Mouse (Mus musculus) intestine, postnatal 0 days (tissue): Measurements from ENCODE around the gene Ss18l1. TPM values are rescaled to one million over a fixed set of nuclear protein-coding genes. Genes with fewer than 3 reads are reported as not detected.

ENCODE experiments used
- ATAC-seq: fragments of 200-750 bp; cut with Nextera tagmentation; 2 replicates; pipeline ENCODE4 v1.8.0; 2017; ENCODE audit warnings: mild to moderate bottlenecking, moderate TSS enrichment, moderate library complexity
- H3K27ac ChIP-seq: fragments of 300-500 bp; sonication (generic); 2 replicates; pipeline ENCODE4 v1.5.1; 2014; ENCODE audit warnings: mild to moderate bottlenecking, low read depth, low read length, moderate library complexity
- H3K27me3 ChIP-seq: fragments of 300-500 bp; sonication (generic); replicated peaks from 2 replicates; pipeline ENCODE4 v1.6.1; 2014; ENCODE audit warnings: low read length, mixed read lengths; ENCODE audit not compliant: control insufficient read depth, insufficient read depth
- H3K36me3 ChIP-seq: fragments of 300-500 bp; sonication (generic); 2 replicates; pipeline ENCODE4 v1.6.1; 2014; ENCODE audit warnings: mild to moderate bottlenecking, moderate library complexity; ENCODE audit not compliant: control insufficient read depth, insufficient read depth
- H3K4me1 ChIP-seq: fragments of 300-500 bp; sonication (generic); replicated peaks from 2 replicates; pipeline ENCODE4 v1.6.1; 2014; ENCODE audit warnings: antibody characterized with exemption, low read length, mixed read lengths; ENCODE audit not compliant: control insufficient read depth, insufficient read depth
- H3K4me2 ChIP-seq: fragments of 300-500 bp; sonication (generic); replicated peaks from 2 replicates; pipeline ENCODE4 v1.6.1; 2014; ENCODE audit warnings: low read depth, mild to moderate bottlenecking, moderate library complexity
- H3K4me3 ChIP-seq: fragments of 300-500 bp; sonication (generic); 2 replicates; pipeline ENCODE4 v1.5.1; 2014; ENCODE audit warnings: low read depth, low read length
- H3K9ac ChIP-seq: fragments of 300-500 bp; sonication (generic); 2 replicates; pipeline ENCODE4 v1.6.1; 2014; ENCODE audit warnings: mild to moderate bottlenecking, low read depth, low read length
- H3K9me3 ChIP-seq: fragments of 300-500 bp; sonication (generic); 2 replicates; pipeline ENCODE4 v1.6.1; 2016; ENCODE audit warnings: mixed run types; ENCODE audit not compliant: control insufficient read depth
- CTCF ChIP-seq: sonication (generic); IDR thresholded peaks from 2 replicates; pipeline ENCODE4 v1.5.1; 2016; ENCODE audit warnings: low read depth, mild to moderate bottlenecking, control low read depth, antibody characterized with exemption, moderate library complexity
- WGBS: fragments of 180-500 bp; shearing (Covaris S2); extraction: QIAGEN DNeasy Blood & Tissue Kit; methylation state at CpG from one replicate; pipeline ENCODE4 v1.1.7; 2014; 5-methylcytosine and 5-hydroxymethylcytosine counted together
- polyA plus RNA-seq: library from polyadenylated mRNA; unstranded; fragments of >200 nt; fragmentation: Nextera tagmentation; extraction: Ambion mirVana; gene quantifications from 2 replicates; pipeline ENCODE4 v1.2.1, GENCODE M21; 2015

The Ss18l1 gene
- polyA plus RNA-seq, 1 experiment from 2014 or later = 1.2 TPM

GRCm38 (mm10) chr2:180010686-180011085 is 31.6 kb upstream of the Ss18l1 start:
- WGBS = 95% methylated on average over 7 of the region's 7 CpGs
- Histone ChIP-seq H3K36me3 (no peaks in the 10 kb centered on the region), H3K9me3 (0 out of 2 replicates have a peak, but pooled peaks cover 3% of the 10 kb centered on the region), H3K27ac (no peak overlapping the region), H3K27me3 (no peaks in the 10 kb centered on the region), H3K4me3 (no peak overlapping the region), H3K4me2 (no peak overlapping the region), H3K4me1 (no peaks in the 10 kb centered on the region), H3K9ac (no peak overlapping the region)
- TF ChIP-seq CTCF = no peak
- no peak for ATAC-seq

- H3K9me3 ChIP-seq = 0 out of 2 replicates have a peak, but pooled peaks cover 3% of the 10 kb centered on the region
- H3K27me3 ChIP-seq = no peaks in the 10 kb centered on the region
- 86% methylated on average over 6 of the region's 6 CpGs for WGBS
- H3K4me3 ChIP-seq = no peak overlapping the region
- H3K4me2 ChIP-seq = no peak overlapping the region
- H3K36me3 ChIP-seq = no peaks in the 10 kb centered on the region
- ATAC-seq = no peak
- no peak for TF ChIP-seq CTCF
- H3K4me1 ChIP-seq = no peaks in the 10 kb centered on the region
- H3K27ac ChIP-seq = no peak overlapping the region
- H3K9ac ChIP-seq = no peak overlapping the region
Measured at GRCm38 (mm10) chr2:180011370-180011769, 30.9 kb upstream of the Ss18l1 start.

- no peaks in the 10 kb centered on the region for H3K4me1 ChIP-seq
- 89% methylated on average over 7 of the region's 7 CpGs for WGBS
- TF ChIP-seq CTCF = no peak
Measured at GRCm38 (mm10) chr2:180013686-180014085, 28.6 kb upstream of the Ss18l1 start.

GRCm38 (mm10) chr2:180017632-180018031 is 24.7 kb upstream of the Ss18l1 start:
- 49% methylated on average over 4 of the region's 4 CpGs for WGBS
- peaks cover 6% of the 10 kb centered on the region; the same call in 1 of the 2 replicates for H3K27me3 ChIP-seq
- ATAC-seq = no peak
- H3K4me1 ChIP-seq = no peaks in the 10 kb centered on the region
- no peak overlapping the region for H3K27ac ChIP-seq
- H3K4me2 ChIP-seq = no peak overlapping the region
- no peak for TF ChIP-seq CTCF
- no peak overlapping the region for H3K4me3 ChIP-seq
- H3K36me3 ChIP-seq = no peaks in the 10 kb centered on the region
- H3K9ac ChIP-seq = no peak overlapping the region
- no peaks in the 10 kb centered on the region for H3K9me3 ChIP-seq

More at GRCm38 (mm10) chr2:180013686-180014085, 28.6 kb upstream of the Ss18l1 start:
- no peaks in the 10 kb centered on the region for H3K27me3 ChIP-seq
- no peak overlapping the region for H3K9ac ChIP-seq
- no peak overlapping the region for H3K4me2 ChIP-seq
- H3K4me3 ChIP-seq = no peak overlapping the region
- no peak overlapping the region for H3K27ac ChIP-seq
- H3K36me3 ChIP-seq = no peaks in the 10 kb centered on the region
- ATAC-seq = no peak
- H3K9me3 ChIP-seq = 0 out of 2 replicates have a peak, but pooled peaks cover under 1% of the 10 kb centered on the region

GRCm38 (mm10) chr2:180018573-180018972 is 23.7 kb upstream of the Ss18l1 start:
- Histone ChIP-seq H3K27me3 (peaks cover 13% of the 10 kb centered on the region), H3K27ac (no peak overlapping the region), H3K9ac (no peak overlapping the region)

GRCm38 (mm10) chr2:180020091-180020661 is 22.1 kb upstream of the Ss18l1 start:
- TF ChIP-seq CTCF = no peak
- peaks cover 20% of the 10 kb centered on the region for H3K27me3 ChIP-seq
- H3K4me2 ChIP-seq = peak overlapping the region; percentile 13; the same call in 1 of the 2 replicates
- no peak overlapping the region for H3K27ac ChIP-seq
- WGBS = 50% methylated on average over 7 of the region's 7 CpGs
- no peak overlapping the region for H3K9ac ChIP-seq
- H3K9me3 ChIP-seq = no peaks in the 10 kb centered on the region
- ATAC-seq = no peak
- H3K4me3 ChIP-seq = no peak overlapping the region
- no peaks in the 10 kb centered on the region for H3K4me1 ChIP-seq
- no peaks in the 10 kb centered on the region for H3K36me3 ChIP-seq

More at GRCm38 (mm10) chr2:180018573-180018972, 23.7 kb upstream of the Ss18l1 start:
- ATAC-seq = peak; percentile 73
- TF ChIP-seq CTCF = no peak
- no peak overlapping the region for H3K4me3 ChIP-seq
- H3K4me1 ChIP-seq = no peaks in the 10 kb centered on the region
- no peaks in the 10 kb centered on the region for H3K9me3 ChIP-seq
- no peaks in the 10 kb centered on the region for H3K36me3 ChIP-seq
- 45% methylated on average over 9 of the region's 9 CpGs for WGBS
- H3K4me2 ChIP-seq = peak overlapping the region; percentile 30

- Histone ChIP-seq H3K9ac (no peak overlapping the region), H3K27ac (no peak overlapping the region), H3K27me3 (peaks cover 20% of the 10 kb centered on the region), H3K36me3 (no peaks in the 10 kb centered on the region), H3K4me1 (no peaks in the 10 kb centered on the region), H3K4me2 (no peak overlapping the region), H3K9me3 (no peaks in the 10 kb centered on the region), H3K4me3 (no peak overlapping the region)
- WGBS = 77% methylated on average over 8 of the region's 8 CpGs
- no peak for TF ChIP-seq CTCF
- ATAC-seq = no peak
Measured at GRCm38 (mm10) chr2:180020919-180021318, 21.4 kb upstream of the Ss18l1 start.
